Mouse (Mus musculus): ENCODE data around the gene 1810024B03Rik. TPM values are rescaled to one million over a fixed set of nuclear protein-coding genes. Genes with fewer than 3 reads are reported as not detected.

The 1810024B03Rik gene
- 1.7 and 2.0 TPM in 2 replicates for polyA plus RNA-seq (2015; fragmentation: Nextera tagmentation; extraction: Ambion mirVana)

GRCm38 (mm10) chr2:127207547-127208451 lies at the start of gene 1810024B03Rik, which contains the start of gene Snrnp200:
1810024B03Rik (minus strand) TSS chr2:127208280.
Snrnp200 (plus strand) TSS chr2:127208386.
- Histone ChIP-seq H3K4me1 (replicated peaks) (peaks cover 17% of the 10 kb centered on the region), H3K36me3 (peaks cover 30% of the 10 kb centered on the region), H3K27ac (peak within 1 kb of the TSS; percentile 84), H3K4me3 (peak within 1 kb of the TSS; percentile 90), H3K9ac (peak within 1 kb of the TSS; percentile 85), H3K4me2 (peak within 1 kb of the TSS; percentile 89), H3K9me3 (no peaks in the 10 kb centered on the region), H3K27me3 (no peaks in the 10 kb centered on the region)
- WGBS, result 12% methylated on average over 36 of the region's 36 CpGs
- peak; percentile 99 for ATAC-seq (ENCODE audit: low FRiP score)

- H3K27ac ChIP-seq, result no peak overlapping the region
- no peak overlapping the region for H3K4me2 ChIP-seq
- no peak overlapping the region for H3K4me3 ChIP-seq
- no peak for ATAC-seq (ENCODE audit: low FRiP score)
- H3K27me3 ChIP-seq, result no peaks in the 10 kb centered on the region
- H3K4me1 ChIP-seq (replicated peaks), result peaks cover 14% of the 10 kb centered on the region
- peaks cover 62% of the 10 kb centered on the region for H3K36me3 ChIP-seq
- 90% methylated on average over 6 of the region's 6 CpGs for WGBS
- no peaks in the 10 kb centered on the region for H3K9me3 ChIP-seq
- no peak overlapping the region for H3K9ac ChIP-seq
Observed at GRCm38 (mm10) chr2:127255294-127255693, 47.2 kb upstream of the 1810024B03Rik start.

- H3K36me3 ChIP-seq, result peaks cover 57% of the 10 kb centered on the region
- H3K4me2 ChIP-seq, result no peak overlapping the region
- no peak overlapping the region for H3K9ac ChIP-seq
- ATAC-seq (ENCODE audit: low FRiP score), result no peak
- H3K4me1 ChIP-seq (replicated peaks), result peaks cover 20% of the 10 kb centered on the region
- 87% methylated on average over 3 of the region's 3 CpGs for WGBS
- no peaks in the 10 kb centered on the region for H3K27me3 ChIP-seq
- no peak overlapping the region for H3K27ac ChIP-seq
- H3K4me3 ChIP-seq, result no peak overlapping the region
- H3K9me3 ChIP-seq, result no peaks in the 10 kb centered on the region
Observed at GRCm38 (mm10) chr2:127254604-127255134, 46.6 kb upstream of the 1810024B03Rik start.

GRCm38 (mm10) chr2:127252787-127253186 lies 44.7 kb upstream of the 1810024B03Rik start:
- H3K4me3 ChIP-seq, result no peak overlapping the region
- H3K27ac ChIP-seq, result no peak overlapping the region
- peaks cover 29% of the 10 kb centered on the region for H3K4me1 ChIP-seq (replicated peaks)
- H3K36me3 ChIP-seq, result peaks cover 38% of the 10 kb centered on the region
- no peaks in the 10 kb centered on the region for H3K9me3 ChIP-seq
- no peak for ATAC-seq (ENCODE audit: low FRiP score)
- 74% methylated on average over 5 of the region's 5 CpGs for WGBS
- H3K27me3 ChIP-seq, result no peaks in the 10 kb centered on the region
- H3K9ac ChIP-seq, result no peak overlapping the region
- no peak overlapping the region for H3K4me2 ChIP-seq

- Histone ChIP-seq H3K4me3 (no peak overlapping the region), H3K4me2 (no peak overlapping the region), H3K36me3 (peaks cover 30% of the 10 kb centered on the region), H3K27ac (no peak overlapping the region), H3K27me3 (no peaks in the 10 kb centered on the region), H3K9ac (no peak overlapping the region), H3K9me3 (no peaks in the 10 kb centered on the region), H3K4me1 (replicated peaks) (peaks cover 31% of the 10 kb centered on the region)
- WGBS, result 87% methylated on average over 3 of the region's 3 CpGs
- no peak for ATAC-seq (ENCODE audit: low FRiP score)
Observed at GRCm38 (mm10) chr2:127251880-127252527, 43.9 kb upstream of the 1810024B03Rik start.

- Histone ChIP-seq H3K4me2 (no peak overlapping the region), H3K9ac (no peak overlapping the region)
- WGBS, result 85% methylated on average over 3 of the region's 3 CpGs
Observed at GRCm38 (mm10) chr2:127251457-127251856, 43.4 kb upstream of the 1810024B03Rik start.

GRCm38 (mm10) chr2:127250291-127251008 lies 42.4 kb upstream of the 1810024B03Rik start:
- Histone ChIP-seq H3K4me2 (no peak overlapping the region), H3K27ac (no peak overlapping the region), H3K27me3 (no peaks in the 10 kb centered on the region), H3K36me3 (peaks cover 26% of the 10 kb centered on the region), H3K9ac (0 out of 2 replicates have a peak overlapping the region, but pooled peaks have one; percentile 44), H3K9me3 (no peaks in the 10 kb centered on the region), H3K4me1 (replicated peaks) (peaks cover 42% of the 10 kb centered on the region), H3K4me3 (no peak overlapping the region)
- ATAC-seq (ENCODE audit: low FRiP score), result no peak
- 96% methylated on average over 9 of the region's 9 CpGs for WGBS

More at GRCm38 (mm10) chr2:127251457-127251856, 43.4 kb upstream of the 1810024B03Rik start:
- ATAC-seq (ENCODE audit: low FRiP score), result no peak
- peaks cover 25% of the 10 kb centered on the region for H3K36me3 ChIP-seq
- peaks cover 37% of the 10 kb centered on the region for H3K4me1 ChIP-seq (replicated peaks)
- H3K4me3 ChIP-seq, result no peak overlapping the region
- no peaks in the 10 kb centered on the region for H3K9me3 ChIP-seq
- no peaks in the 10 kb centered on the region for H3K27me3 ChIP-seq
- H3K27ac ChIP-seq, result no peak overlapping the region

- Histone ChIP-seq H3K4me1 (replicated peaks) (peaks cover 42% of the 10 kb centered on the region), H3K9ac (peak overlapping the region; percentile 96), H3K36me3 (peaks cover 45% of the 10 kb centered on the region), H3K4me3 (peak overlapping the region; percentile 97), H3K27ac (peak overlapping the region; percentile 87), H3K27me3 (no peaks in the 10 kb centered on the region), H3K9me3 (no peaks in the 10 kb centered on the region), H3K4me2 (peak overlapping the region; percentile 87)
- ATAC-seq (ENCODE audit: low FRiP score), result peak; percentile 76
- WGBS, result under 1% methylated on average over 39 of the region's 39 CpGs
Observed at GRCm38 (mm10) chr2:127248334-127249004, 40.4 kb upstream of the 1810024B03Rik start.

GRCm38 (mm10) chr2:127247592-127248333 lies 39.7 kb upstream of the 1810024B03Rik start, which contains the start of the genes Ciao1 and Tmem127:
Ciao1 (minus strand) TSS chr2:127247816.
Tmem127 (plus strand) TSS chr2:127247908.
- peak within 1 kb of the TSS; percentile 87 for H3K27ac ChIP-seq
- peak; percentile 98 for ATAC-seq (ENCODE audit: low FRiP score)
- peak within 1 kb of the TSS; percentile 97 for H3K4me3 ChIP-seq
- H3K36me3 ChIP-seq, result peaks cover 51% of the 10 kb centered on the region
- peaks cover 42% of the 10 kb centered on the region for H3K4me1 ChIP-seq (replicated peaks)
- H3K27me3 ChIP-seq, result no peaks in the 10 kb centered on the region
- WGBS, result under 1% methylated on average over 52 of the region's 53 CpGs
- peak within 1 kb of the TSS; percentile 87 for H3K4me2 ChIP-seq
- H3K9me3 ChIP-seq, result no peaks in the 10 kb centered on the region
- H3K9ac ChIP-seq, result peak within 1 kb of the TSS; percentile 96

- Histone ChIP-seq H3K9me3 (no peaks in the 10 kb centered on the region), H3K4me2 (no peak overlapping the region), H3K4me1 (replicated peaks) (no peaks in the 10 kb centered on the region), H3K36me3 (peaks cover 90% of the 10 kb centered on the region), H3K9ac (no peak overlapping the region), H3K4me3 (no peak overlapping the region), H3K27me3 (no peaks in the 10 kb centered on the region), H3K27ac (no peak overlapping the region)
- 98% methylated on average over 2 of the region's 2 CpGs for WGBS
- ATAC-seq (ENCODE audit: low FRiP score), result no peak
Observed at GRCm38 (mm10) chr2:127240065-127240464, 32.0 kb upstream of the 1810024B03Rik start.
